Mouse (Mus musculus): ENCODE data around the gene Avpi1. TPM values are rescaled to one million over a fixed set of nuclear protein-coding genes. Genes with fewer than 3 reads are reported as not detected.
A peak's percentile ranks its signal among the peaks of the same experiment; 100 is the strongest.

Avpi1 gene
- polyA plus RNA-seq, 1 experiment from 2014 or later = 36.4 TPM

DNA sequence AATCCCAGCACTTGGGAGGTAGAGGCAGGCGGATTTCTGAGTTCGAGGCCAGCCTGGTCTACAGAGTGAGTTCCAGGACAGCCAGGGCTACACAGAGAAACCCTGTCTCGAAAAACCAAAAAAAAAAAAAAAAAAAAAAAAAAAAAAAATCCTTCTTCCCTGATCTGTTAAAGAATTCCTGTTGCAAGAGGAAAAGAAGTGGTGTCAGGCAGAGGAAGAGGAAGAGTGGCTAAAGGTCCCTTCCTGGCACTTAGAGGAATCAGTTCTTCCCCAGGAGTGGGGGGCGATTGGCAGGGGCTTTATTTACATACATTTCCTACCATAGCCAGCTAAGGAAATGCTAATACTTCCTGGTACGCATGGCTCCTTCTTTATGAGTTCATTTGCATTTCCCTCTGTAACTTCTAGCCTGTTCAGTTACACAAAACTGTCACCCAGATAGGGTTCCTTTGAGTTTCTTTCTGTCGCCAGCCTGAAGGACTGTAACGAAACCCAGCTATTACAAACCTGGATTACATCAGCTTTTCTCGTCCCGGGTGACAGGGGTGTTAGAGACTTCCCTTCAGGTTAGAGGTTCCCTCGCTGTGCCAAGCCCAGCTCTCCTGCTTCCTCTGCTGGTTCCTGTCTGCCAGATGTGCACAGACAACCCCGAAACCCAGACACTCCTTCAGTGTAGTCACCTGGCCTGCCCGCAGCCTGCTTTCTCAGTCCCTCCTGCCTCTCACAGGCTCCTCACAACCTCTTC, 28.8 kb upstream of the Avpi1 start:
- WGBS = 55% methylated on average over 12 of the region's 12 CpGs
- no peaks in the 10 kb centered on the region for H3K27me3 ChIP-seq (replicated peaks)
- H3K27ac ChIP-seq = no peak overlapping the region
- no peaks in the 10 kb centered on the region for H3K9me3 ChIP-seq
- no peaks in the 10 kb centered on the region for H3K36me3 ChIP-seq
- no peak overlapping the region for H3K4me2 ChIP-seq (replicated peaks)
- no peaks in the 10 kb centered on the region; the same call in 1 of the 2 replicates for H3K4me1 ChIP-seq (replicated peaks)
- no peak for ATAC-seq
- H3K4me3 ChIP-seq (replicated peaks) = no peak overlapping the region
- H3K9ac ChIP-seq = no peak overlapping the region

DNA sequence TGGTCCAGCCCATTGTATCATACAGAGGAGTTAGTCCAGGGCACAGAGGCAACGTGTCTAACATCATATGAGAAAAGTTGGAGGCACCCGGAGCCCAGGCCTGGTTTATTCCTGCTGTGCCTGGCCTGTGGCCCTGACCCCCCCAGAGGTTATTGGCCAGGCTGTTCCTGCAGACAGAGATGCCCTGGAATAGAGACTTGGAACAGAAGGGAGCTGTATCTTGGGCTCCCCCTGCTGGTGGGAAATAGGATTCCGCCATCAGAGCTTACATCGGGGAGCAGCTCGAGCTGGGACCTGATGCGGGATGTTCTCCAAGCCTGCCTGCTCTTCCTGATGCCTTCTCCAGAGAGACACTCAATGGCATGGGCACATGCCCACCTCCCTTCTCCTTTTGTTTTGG, 23.1 kb upstream of the Avpi1 start:
- H3K36me3 ChIP-seq = no peaks in the 10 kb centered on the region
- no peak overlapping the region for H3K4me3 ChIP-seq (replicated peaks)
- 3% methylated on average over 6 of the region's 6 CpGs for WGBS
- peak; percentile 31 for ATAC-seq
- H3K27me3 ChIP-seq (replicated peaks) = no peaks in the 10 kb centered on the region; the same call in 1 of the 2 replicates
- no peak overlapping the region for H3K4me2 ChIP-seq (replicated peaks)
- no peak overlapping the region for H3K9ac ChIP-seq
- peaks cover 34% of the 10 kb centered on the region for H3K4me1 ChIP-seq (replicated peaks)
- no peaks in the 10 kb centered on the region for H3K9me3 ChIP-seq
- H3K27ac ChIP-seq = 0 out of 2 replicates have a peak overlapping the region, but pooled peaks have one; percentile 36

DNA sequence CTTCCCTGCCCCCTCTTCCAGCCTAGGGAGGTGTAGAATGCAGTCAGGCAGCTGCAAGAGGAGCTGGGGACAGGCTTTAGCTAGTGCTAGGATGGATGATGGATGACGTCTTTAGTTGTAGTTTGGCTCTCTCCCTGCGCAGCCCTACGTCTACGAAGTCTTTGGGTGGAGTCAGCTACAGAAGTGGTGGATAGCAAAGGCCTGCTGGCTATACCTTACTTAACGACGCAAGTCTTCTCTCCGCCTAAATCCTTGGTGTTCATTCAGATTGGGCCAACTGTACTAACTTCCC, 19.7 kb upstream of the Avpi1 start:
- Histone ChIP-seq H3K27me3 (replicated peaks) (no peaks in the 10 kb centered on the region; the same call in 1 of the 2 replicates), H3K4me3 (replicated peaks) (peak overlapping the region; percentile 72), H3K9ac (peak overlapping the region; percentile 90), H3K27ac (peak overlapping the region; percentile 89), H3K4me1 (replicated peaks) (peaks cover 37% of the 10 kb centered on the region), H3K4me2 (replicated peaks) (peak overlapping the region; percentile 93), H3K9me3 (no peaks in the 10 kb centered on the region), H3K36me3 (no peaks in the 10 kb centered on the region)
- ATAC-seq = no peak
- whole genome bisulfite sequencing = 20% methylated on average over 7 of the region's 7 CpGs

DNA sequence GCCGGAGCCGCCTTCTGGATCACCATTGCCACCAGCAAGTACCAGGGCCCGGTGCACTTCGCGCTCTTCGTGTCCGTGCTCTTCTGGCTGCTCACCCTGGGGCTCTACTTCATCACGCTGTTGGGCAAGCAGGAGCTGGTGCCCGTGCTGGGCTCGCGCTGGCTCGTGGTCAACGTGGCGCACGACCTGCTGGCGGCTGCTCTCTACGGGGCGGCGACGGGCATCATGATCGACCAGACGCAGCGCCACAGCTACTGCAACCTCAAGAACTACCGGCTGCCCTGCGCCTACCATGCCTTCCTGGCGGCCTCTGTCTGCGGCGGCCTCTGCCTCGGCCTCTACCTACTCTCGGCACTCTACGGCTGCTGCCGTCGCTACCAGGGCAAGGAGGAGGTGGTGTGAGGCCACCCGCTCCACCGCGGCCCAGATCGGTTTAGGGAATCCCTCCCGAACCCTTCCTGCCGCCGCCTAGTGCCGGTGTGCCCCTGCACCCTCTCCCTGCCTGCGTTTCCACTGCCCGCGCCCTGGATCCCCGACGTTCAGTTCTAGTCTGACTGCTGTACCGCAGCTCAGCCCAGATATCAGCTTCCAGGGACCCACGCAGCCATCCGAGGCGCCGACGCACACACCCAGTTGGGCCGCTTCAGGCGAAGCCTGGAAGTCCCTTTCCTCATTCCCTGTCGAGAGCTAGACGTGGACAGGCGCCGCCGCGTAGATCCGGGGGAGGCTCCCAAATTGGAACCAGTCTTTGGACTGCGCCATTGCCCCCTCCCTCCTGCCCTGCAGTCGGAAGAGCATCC, 19.1 kb upstream of the Avpi1 start:
- ATAC-seq = peak; percentile 45
- WGBS = under 1% methylated on average over 63 of the region's 63 CpGs
- Histone ChIP-seq H3K4me2 (replicated peaks) (peak overlapping the region; percentile 93), H3K27ac (peak overlapping the region; percentile 89), H3K4me1 (replicated peaks) (peaks cover 37% of the 10 kb centered on the region), H3K36me3 (no peaks in the 10 kb centered on the region), H3K27me3 (replicated peaks) (no peaks in the 10 kb centered on the region; the same call in 1 of the 2 replicates), H3K4me3 (replicated peaks) (peak overlapping the region; percentile 72), H3K9ac (peak overlapping the region; percentile 90), H3K9me3 (no peaks in the 10 kb centered on the region)

DNA sequence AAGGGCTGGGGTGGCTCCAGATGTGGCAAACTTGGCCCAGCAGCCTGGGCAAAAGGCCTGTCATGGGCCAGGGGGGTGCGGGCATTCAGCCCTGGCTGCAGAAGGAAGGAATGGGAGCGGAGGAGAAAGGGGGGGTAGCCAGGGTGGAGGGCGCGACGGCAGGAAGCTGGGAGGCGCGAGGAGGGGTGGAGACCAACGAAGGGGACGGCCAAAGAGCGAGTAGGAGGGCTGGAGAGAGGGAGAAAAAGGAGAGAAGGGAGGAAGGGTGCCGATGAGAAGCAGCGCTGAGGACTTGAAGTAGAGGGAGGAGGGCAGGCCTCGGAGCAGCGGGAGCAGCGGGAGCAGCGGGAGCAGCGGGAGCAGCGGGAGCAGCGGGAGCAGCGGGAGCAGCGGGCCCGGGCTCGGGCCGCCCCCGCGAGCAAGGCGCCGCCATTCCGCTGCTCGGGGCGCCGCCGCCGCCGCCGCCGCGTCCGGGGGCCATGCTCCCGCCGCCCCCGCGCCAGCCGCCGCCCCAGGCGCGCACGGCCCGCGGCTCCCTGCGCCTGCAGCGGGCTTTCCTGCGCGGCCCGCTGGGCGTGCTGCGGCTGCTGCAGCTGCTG, 18.4 kb upstream of the Avpi1 start, which contains the start of gene Marveld1:
Marveld1 (plus strand) TSS at position 231 of the 599 bp plus-strand sequence.
- H3K27ac ChIP-seq = peak within 1 kb of the TSS; percentile 89
- H3K4me2 ChIP-seq (replicated peaks) = peak within 1 kb of the TSS; percentile 93
- H3K9me3 ChIP-seq = no peaks in the 10 kb centered on the region
- no peaks in the 10 kb centered on the region; the same call in 1 of the 2 replicates for H3K27me3 ChIP-seq (replicated peaks)
- ATAC-seq = peak; percentile 80
- 1% methylated on average over 35 of the region's 57 CpGs for WGBS
- peak within 1 kb of the TSS; percentile 72 for H3K4me3 ChIP-seq (replicated peaks)
- peaks cover 36% of the 10 kb centered on the region for H3K4me1 ChIP-seq (replicated peaks)
- peak within 1 kb of the TSS; percentile 90 for H3K9ac ChIP-seq
- no peaks in the 10 kb centered on the region for H3K36me3 ChIP-seq

DNA sequence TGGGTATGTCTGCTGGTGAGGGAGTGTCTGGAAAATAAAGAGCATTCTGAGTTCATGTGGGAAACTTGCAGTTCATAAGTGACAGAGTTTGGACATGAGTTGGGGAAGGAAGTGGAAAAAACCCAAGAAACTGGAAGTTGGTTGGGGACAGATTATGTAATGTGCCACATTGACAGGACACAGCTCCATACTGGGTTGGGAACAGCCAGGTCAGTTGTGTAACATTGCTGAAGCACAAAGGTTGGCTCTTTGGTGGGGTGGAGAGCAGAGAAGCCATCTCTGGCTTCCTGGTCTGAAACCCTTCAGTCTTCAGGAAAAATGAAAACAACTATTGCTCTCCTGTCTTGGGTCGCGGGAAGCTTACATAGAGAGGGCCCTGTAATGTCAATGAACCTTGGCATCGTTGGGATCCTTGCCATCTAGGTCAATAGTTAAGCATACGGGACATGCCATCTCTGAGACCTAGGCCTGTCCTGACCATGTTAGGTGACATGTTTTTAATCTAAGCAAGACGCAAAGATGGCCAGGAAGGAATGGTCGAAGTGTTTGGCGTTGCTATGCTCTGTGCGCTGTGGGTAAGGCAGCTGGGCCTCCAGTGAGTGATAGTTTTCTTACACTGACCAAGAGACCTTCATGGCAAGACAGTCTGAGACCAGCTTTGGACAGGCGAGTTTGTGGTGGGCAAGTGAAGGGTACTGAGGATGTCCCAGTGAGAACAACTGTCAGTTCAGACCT, 17.6 kb upstream of the Avpi1 start:
- H3K27ac ChIP-seq = peak overlapping the region; percentile 89
- no peaks in the 10 kb centered on the region; the same call in 1 of the 2 replicates for H3K27me3 ChIP-seq (replicated peaks)
- H3K9me3 ChIP-seq = no peaks in the 10 kb centered on the region
- peaks cover 29% of the 10 kb centered on the region for H3K4me1 ChIP-seq (replicated peaks)
- no peak for ATAC-seq
- peak overlapping the region; percentile 93 for H3K4me2 ChIP-seq (replicated peaks)
- 0 out of 2 replicates have a peak overlapping the region, but pooled peaks have one; percentile 72 for H3K4me3 ChIP-seq (replicated peaks)
- WGBS = 88% methylated on average over 9 of the region's 9 CpGs
- H3K9ac ChIP-seq = peak overlapping the region; percentile 90; the same call in 1 of the 2 replicates
- H3K36me3 ChIP-seq = no peaks in the 10 kb centered on the region

DNA sequence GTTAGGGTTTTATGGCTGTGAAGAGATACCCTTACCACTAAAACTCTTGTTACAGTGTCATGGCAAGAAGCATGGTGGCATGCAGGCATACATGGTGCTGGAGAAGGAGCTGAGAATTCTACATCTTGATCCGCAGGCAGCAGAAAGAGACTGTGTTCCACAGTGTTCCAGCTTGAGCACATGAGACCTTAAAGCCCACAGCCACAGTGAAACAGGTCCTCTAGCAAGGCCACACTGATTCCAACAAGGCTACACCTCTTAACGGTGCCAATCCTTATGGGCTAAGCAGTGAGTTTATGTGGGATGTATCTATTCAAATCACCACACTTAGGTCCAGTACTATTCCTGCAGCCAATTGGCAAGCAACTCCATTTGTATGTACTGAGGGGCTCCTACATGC, 16.9 kb upstream of the Avpi1 start:
- Histone ChIP-seq H3K9me3 (no peaks in the 10 kb centered on the region), H3K27me3 (replicated peaks) (no peaks in the 10 kb centered on the region; the same call in 1 of the 2 replicates), H3K4me2 (replicated peaks) (no peak overlapping the region), H3K9ac (no peak overlapping the region), H3K4me1 (replicated peaks) (peaks cover 25% of the 10 kb centered on the region), H3K27ac (no peak overlapping the region), H3K36me3 (no peaks in the 10 kb centered on the region), H3K4me3 (replicated peaks) (no peak overlapping the region)
- ATAC-seq = no peak
- 95% methylated on average over 2 of the region's 2 CpGs for WGBS

DNA sequence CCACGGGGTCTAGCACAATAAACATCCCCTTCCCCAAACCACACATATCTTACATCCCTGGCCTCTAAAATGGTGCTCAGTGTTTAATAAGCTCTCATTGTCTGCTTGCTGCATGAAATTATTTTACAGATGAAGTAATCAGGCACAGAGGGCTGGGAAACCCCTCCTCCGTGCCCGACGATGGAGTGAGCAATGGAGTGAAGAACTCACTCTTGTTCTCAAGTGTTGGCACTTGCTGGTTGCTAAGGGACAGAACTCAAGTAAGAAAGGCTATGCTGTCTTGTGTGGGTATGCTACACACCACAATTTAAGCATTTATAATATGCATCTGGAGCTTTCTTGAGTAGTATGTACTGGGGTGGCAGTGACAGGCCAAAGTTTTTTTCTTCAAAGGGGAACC, 16.4 kb upstream of the Avpi1 start:
- H3K27ac ChIP-seq = peak overlapping the region; percentile 2; the same call in 1 of the 2 replicates
- no peaks in the 10 kb centered on the region for H3K9me3 ChIP-seq
- no peak overlapping the region for H3K4me3 ChIP-seq (replicated peaks)
- WGBS = 59% methylated on average over 4 of the region's 4 CpGs
- H3K4me1 ChIP-seq (replicated peaks) = peaks cover 25% of the 10 kb centered on the region
- no peak overlapping the region for H3K9ac ChIP-seq
- H3K4me2 ChIP-seq (replicated peaks) = no peak overlapping the region
- H3K27me3 ChIP-seq (replicated peaks) = no peaks in the 10 kb centered on the region; the same call in 1 of the 2 replicates
- no peaks in the 10 kb centered on the region for H3K36me3 ChIP-seq
- no peak for ATAC-seq

DNA sequence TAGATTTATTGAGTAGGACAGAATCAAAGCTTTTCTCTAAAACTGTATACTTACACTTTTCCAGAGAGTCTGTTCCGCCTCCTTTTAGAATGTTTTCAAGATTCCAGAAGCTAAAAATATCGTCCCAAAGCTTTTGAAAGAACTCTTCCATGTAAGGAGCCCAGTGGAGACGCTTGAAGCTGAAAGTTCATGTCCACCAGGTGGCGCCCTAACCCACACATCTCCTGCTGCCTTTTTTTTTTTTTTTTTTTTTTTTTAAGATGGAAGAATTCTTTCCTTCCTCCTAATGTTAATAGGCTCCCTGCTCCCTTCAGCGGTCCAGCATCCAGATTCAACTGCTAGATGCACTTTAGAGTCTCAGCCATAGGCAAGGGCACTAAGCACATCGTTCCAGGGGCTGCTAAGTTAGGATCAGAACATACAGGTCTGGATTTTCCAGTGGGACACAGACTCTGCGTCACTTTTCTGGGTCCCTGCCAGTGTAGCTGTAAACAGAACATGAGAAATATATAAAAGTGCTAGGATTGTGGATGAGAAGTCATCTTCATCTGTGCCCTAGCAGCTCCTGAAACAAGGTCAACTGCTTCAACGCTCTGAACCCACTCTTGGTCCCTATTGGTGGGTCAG, 15.8 kb upstream of the Avpi1 start:
- no peak for ATAC-seq
- no peaks in the 10 kb centered on the region; the same call in 1 of the 2 replicates for H3K27me3 ChIP-seq (replicated peaks)
- H3K4me3 ChIP-seq (replicated peaks) = no peak overlapping the region
- H3K4me1 ChIP-seq (replicated peaks) = peaks cover 21% of the 10 kb centered on the region
- H3K27ac ChIP-seq = peak overlapping the region; percentile 2; the same call in 1 of the 2 replicates
- no peak overlapping the region for H3K9ac ChIP-seq
- no peaks in the 10 kb centered on the region for H3K36me3 ChIP-seq
- WGBS = 25% methylated on average over 8 of the region's 8 CpGs
- H3K4me2 ChIP-seq (replicated peaks) = no peak overlapping the region
- no peaks in the 10 kb centered on the region for H3K9me3 ChIP-seq

DNA sequence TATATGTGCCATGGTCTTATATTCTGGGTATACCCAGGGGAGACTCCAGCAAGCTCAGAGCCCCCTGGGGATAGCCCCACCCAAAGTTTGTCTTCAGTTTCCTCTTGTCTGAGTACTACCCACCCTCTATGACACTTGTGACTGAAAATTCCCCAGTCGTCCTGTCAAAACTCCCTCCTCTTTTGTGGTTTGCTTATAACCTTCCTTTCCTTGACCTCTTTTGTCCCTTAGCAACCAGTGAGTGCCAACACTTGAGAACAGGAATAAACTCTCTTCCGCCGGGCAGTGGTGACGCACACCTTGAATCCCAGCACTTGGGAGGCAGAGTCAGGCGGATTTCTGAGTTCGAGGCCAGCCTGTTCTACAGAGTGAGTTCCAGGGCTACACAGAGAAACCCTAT, 15.2 kb upstream of the Avpi1 start:
- no peak overlapping the region for H3K4me2 ChIP-seq (replicated peaks)
- no peak overlapping the region for H3K9ac ChIP-seq
- no peak for ATAC-seq
- no peak overlapping the region for H3K4me3 ChIP-seq (replicated peaks)
- no peak overlapping the region for H3K27ac ChIP-seq
- H3K9me3 ChIP-seq = no peaks in the 10 kb centered on the region
- WGBS = 49% methylated on average over 6 of the region's 6 CpGs
- H3K27me3 ChIP-seq (replicated peaks) = no peaks in the 10 kb centered on the region; the same call in 1 of the 2 replicates
- H3K4me1 ChIP-seq (replicated peaks) = peaks cover 16% of the 10 kb centered on the region
- H3K36me3 ChIP-seq = no peaks in the 10 kb centered on the region

DNA sequence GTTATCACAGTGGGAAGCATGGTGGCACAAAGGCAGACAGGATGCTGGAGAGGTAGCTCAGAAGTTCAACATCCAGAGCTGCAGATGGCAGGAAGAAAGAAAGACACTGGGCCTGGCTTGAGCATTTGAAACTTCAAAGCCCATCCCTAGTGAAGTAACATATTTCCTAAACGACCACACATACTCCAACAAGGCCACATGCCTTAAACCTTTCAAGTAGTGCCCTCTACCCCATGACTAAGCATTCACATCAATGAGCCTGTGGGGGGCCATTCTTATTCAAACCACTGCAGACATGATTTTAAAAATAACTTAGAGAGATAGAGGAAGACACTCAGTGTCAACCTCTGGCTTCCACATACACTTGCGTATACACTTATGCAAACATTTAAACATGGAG, 13.9 kb upstream of the Avpi1 start:
- WGBS = 86% methylated on average over 2 of the region's 2 CpGs
- Histone ChIP-seq H3K4me1 (replicated peaks) (peaks cover 4% of the 10 kb centered on the region; the same call in 1 of the 2 replicates), H3K4me2 (replicated peaks) (no peak overlapping the region), H3K27ac (no peak overlapping the region), H3K9me3 (no peaks in the 10 kb centered on the region), H3K4me3 (replicated peaks) (no peak overlapping the region), H3K36me3 (no peaks in the 10 kb centered on the region), H3K27me3 (replicated peaks) (no peaks in the 10 kb centered on the region), H3K9ac (no peak overlapping the region)
- ATAC-seq = no peak

Measured in intestine, embryonic 15.5 days (tissue).